Mouse (Mus musculus) forebrain, embryonic 10.5 days (tissue): ENCODE data around the gene Nfix. TPM values are rescaled to one million over a fixed set of nuclear protein-coding genes. Genes with fewer than 3 reads are reported as not detected.

Source experiments
- DNase-seq: peaks from one replicate; pipeline ENCODE4 v3.0.0-alpha.2; 2017; ENCODE audit warnings: low spot score; ENCODE audit errors: extremely low spot score
- H3K27ac ChIP-seq: fragments of 300-500 bp; sonication (generic); 2 replicates; pipeline ENCODE4 v1.5.1; 2016; ENCODE audit warnings: mild to moderate bottlenecking
- H3K27me3 ChIP-seq: fragments of 300-500 bp; sonication (generic); 2 replicates; pipeline ENCODE4 v1.6.1; 2016; ENCODE audit warnings: mild to moderate bottlenecking; ENCODE audit not compliant: poor library complexity, severe bottlenecking
- H3K36me3 ChIP-seq: fragments of 300-500 bp; sonication (generic); replicated peaks from 2 replicates; pipeline ENCODE4 v1.6.1; 2016; ENCODE audit warnings: mild to moderate bottlenecking, moderate library complexity
- H3K4me1 ChIP-seq: fragments of 300-500 bp; sonication (generic); 2 replicates; pipeline ENCODE4 v1.6.1; 2016
- H3K4me3 ChIP-seq: fragments of 300-500 bp; sonication (generic); 2 replicates; pipeline ENCODE4 v1.5.1; 2016; ENCODE audit warnings: mild to moderate bottlenecking, moderate library complexity
- H3K9me3 ChIP-seq: fragments of 300-500 bp; sonication (generic); 2 replicates; pipeline ENCODE4 v1.6.1; 2016; ENCODE audit warnings: mild to moderate bottlenecking, moderate library complexity
- WGBS: fragments of 180-500 bp; shearing (Covaris S2); methylation state at CpG from one replicate; pipeline ENCODE4 v1.1.7; 2016; 5-methylcytosine and 5-hydroxymethylcytosine counted together
- polyA plus RNA-seq: library from polyadenylated mRNA; unstranded; fragments of >200 nt; fragmentation: Nextera tagmentation; extraction: Ambion mirVana; gene quantifications from 2 replicates; pipeline ENCODE4 v1.2.1, GENCODE M21; 2016

Gene Nfix
- polyA plus RNA-seq, 1 experiment from 2014 or later, result 1.8 TPM

GRCm38 (mm10) chr8:84772628-84773027, 27.5 kb downstream of the Nfix start:
- Histone ChIP-seq H3K9me3 (no peaks in the 10 kb centered on the region), H3K4me1 (peaks cover 71% of the 10 kb centered on the region), H3K27ac (no peak overlapping the region), H3K36me3 (no peaks in the 10 kb centered on the region; the same call in 1 of the 2 replicates), H3K4me3 (no peak overlapping the region), H3K27me3 (peaks cover 100% of the 10 kb centered on the region)
- WGBS, result 0% methylated on average over 3 of the region's 3 CpGs
- DNase-seq, result no peak

GRCm38 (mm10) chr8:84771941-84772378, 28.2 kb downstream of the Nfix start:
- Histone ChIP-seq H3K4me3 (peak overlapping the region; percentile 32), H3K9me3 (no peaks in the 10 kb centered on the region), H3K36me3 (no peaks in the 10 kb centered on the region; the same call in 1 of the 2 replicates), H3K4me1 (peaks cover 73% of the 10 kb centered on the region), H3K27me3 (peaks cover 100% of the 10 kb centered on the region), H3K27ac (peak overlapping the region; percentile 20; the same call in 1 of the 2 replicates)
- DNase-seq, result peak; percentile 50
- WGBS, result 1% methylated on average over 34 of the region's 34 CpGs

- WGBS, result 15% methylated on average over 5 of the region's 5 CpGs
- DNase-seq, result no peak
- Histone ChIP-seq H3K4me1 (peaks cover 81% of the 10 kb centered on the region), H3K4me3 (peak overlapping the region; percentile 32; the same call in 1 of the 2 replicates), H3K27ac (no peak overlapping the region), H3K9me3 (no peaks in the 10 kb centered on the region), H3K27me3 (peaks cover 100% of the 10 kb centered on the region), H3K36me3 (no peaks in the 10 kb centered on the region; the same call in 1 of the 2 replicates)
Measured at GRCm38 (mm10) chr8:84771000-84771687, 29.0 kb downstream of the Nfix start.

GRCm38 (mm10) chr8:84770100-84770953, 29.8 kb downstream of the Nfix start:
- 29% methylated on average over 12 of the region's 12 CpGs for WGBS
- Histone ChIP-seq H3K9me3 (no peaks in the 10 kb centered on the region), H3K36me3 (no peaks in the 10 kb centered on the region; the same call in 1 of the 2 replicates), H3K4me1 (peaks cover 81% of the 10 kb centered on the region), H3K27me3 (peaks cover 100% of the 10 kb centered on the region), H3K4me3 (peak overlapping the region; percentile 8; the same call in 1 of the 2 replicates), H3K27ac (no peak overlapping the region)
- DNase-seq, result no peak

GRCm38 (mm10) chr8:84769324-84769723, 30.8 kb downstream of the Nfix start:
- no peak overlapping the region for H3K4me3 ChIP-seq
- no peak for DNase-seq
- H3K27ac ChIP-seq, result no peak overlapping the region
- H3K27me3 ChIP-seq, result peaks cover 100% of the 10 kb centered on the region
- H3K36me3 ChIP-seq, result no peaks in the 10 kb centered on the region; the same call in 1 of the 2 replicates
- no peaks in the 10 kb centered on the region for H3K9me3 ChIP-seq
- WGBS, result 79% methylated on average over 8 of the region's 8 CpGs
- peaks cover 81% of the 10 kb centered on the region for H3K4me1 ChIP-seq

GRCm38 (mm10) chr8:84768343-84769095, 31.6 kb downstream of the Nfix start:
- Histone ChIP-seq H3K36me3 (no peaks in the 10 kb centered on the region; the same call in 1 of the 2 replicates), H3K9me3 (no peaks in the 10 kb centered on the region), H3K27me3 (peaks cover 100% of the 10 kb centered on the region), H3K27ac (no peak overlapping the region), H3K4me3 (no peak overlapping the region), H3K4me1 (peaks cover 74% of the 10 kb centered on the region)
- WGBS, result 89% methylated on average over 14 of the region's 14 CpGs
- no peak for DNase-seq

GRCm38 (mm10) chr8:84767221-84767620, 32.9 kb downstream of the Nfix start:
- H3K27ac ChIP-seq, result no peak overlapping the region
- H3K36me3 ChIP-seq, result no peaks in the 10 kb centered on the region; the same call in 1 of the 2 replicates
- WGBS, result 82% methylated on average over 10 of the region's 10 CpGs
- DNase-seq, result no peak
- H3K27me3 ChIP-seq, result peaks cover 100% of the 10 kb centered on the region
- H3K9me3 ChIP-seq, result no peaks in the 10 kb centered on the region
- no peak overlapping the region for H3K4me3 ChIP-seq
- H3K4me1 ChIP-seq, result peaks cover 61% of the 10 kb centered on the region

- Histone ChIP-seq H3K27me3 (peaks cover 100% of the 10 kb centered on the region), H3K9me3 (no peaks in the 10 kb centered on the region), H3K36me3 (no peaks in the 10 kb centered on the region; the same call in 1 of the 2 replicates), H3K27ac (peak overlapping the region; percentile 45; the same call in 1 of the 2 replicates), H3K4me1 (peaks cover 54% of the 10 kb centered on the region), H3K4me3 (no peak overlapping the region)
- DNase-seq, result no peak
- WGBS, result 57% methylated on average over 9 of the region's 9 CpGs
Measured at GRCm38 (mm10) chr8:84766422-84766821, 33.7 kb downstream of the Nfix start.

- DNase-seq, result no peak
- Histone ChIP-seq H3K27me3 (peaks cover 100% of the 10 kb centered on the region), H3K4me1 (peaks cover 54% of the 10 kb centered on the region), H3K36me3 (no peaks in the 10 kb centered on the region; the same call in 1 of the 2 replicates), H3K9me3 (no peaks in the 10 kb centered on the region), H3K27ac (peak overlapping the region; percentile 45), H3K4me3 (peak overlapping the region; percentile 7)
- WGBS, result 15% methylated on average over 10 of the region's 10 CpGs
Measured at GRCm38 (mm10) chr8:84765629-84766028, 34.5 kb downstream of the Nfix start.

- no peaks in the 10 kb centered on the region; the same call in 1 of the 2 replicates for H3K36me3 ChIP-seq
- peaks cover 100% of the 10 kb centered on the region for H3K27me3 ChIP-seq
- H3K4me3 ChIP-seq, result peak overlapping the region; percentile 7
- no peaks in the 10 kb centered on the region for H3K9me3 ChIP-seq
- peaks cover 51% of the 10 kb centered on the region for H3K4me1 ChIP-seq
- H3K27ac ChIP-seq, result peak overlapping the region; percentile 45
- no peak for DNase-seq
- 76% methylated on average over 17 of the region's 17 CpGs for WGBS
Measured at GRCm38 (mm10) chr8:84764870-84765495, 35.2 kb downstream of the Nfix start.

- WGBS, result 53% methylated on average over 4 of the region's 4 CpGs
- Histone ChIP-seq H3K4me3 (no peak overlapping the region), H3K36me3 (no peaks in the 10 kb centered on the region; the same call in 1 of the 2 replicates), H3K27me3 (peaks cover 99% of the 10 kb centered on the region), H3K4me1 (peaks cover 43% of the 10 kb centered on the region), H3K27ac (no peak overlapping the region), H3K9me3 (no peaks in the 10 kb centered on the region)
- DNase-seq, result no peak
Measured at GRCm38 (mm10) chr8:84764100-84764499, 36.0 kb downstream of the Nfix start.

GRCm38 (mm10) chr8:84760901-84761300, 39.2 kb downstream of the Nfix start:
- DNase-seq, result no peak
- no peaks in the 10 kb centered on the region for H3K9me3 ChIP-seq
- peaks cover 99% of the 10 kb centered on the region for H3K27me3 ChIP-seq

More at GRCm38 (mm10) chr8:84760901-84761300, 39.2 kb downstream of the Nfix start:
- Histone ChIP-seq H3K27ac (no peak overlapping the region), H3K4me1 (peaks cover 45% of the 10 kb centered on the region), H3K36me3 (no peaks in the 10 kb centered on the region), H3K4me3 (no peak overlapping the region)
- WGBS, result 42% methylated on average over 2 of the region's 2 CpGs
